Mouse (Mus musculus): ENCODE measurements at regions not wholly inside any gene's neighbourhood (a gene's known extent, or its start where the extent isn't known, plus 50 kb on each side); places are given as distances from the start of the nearest gene placed in this dataset.

DNA sequence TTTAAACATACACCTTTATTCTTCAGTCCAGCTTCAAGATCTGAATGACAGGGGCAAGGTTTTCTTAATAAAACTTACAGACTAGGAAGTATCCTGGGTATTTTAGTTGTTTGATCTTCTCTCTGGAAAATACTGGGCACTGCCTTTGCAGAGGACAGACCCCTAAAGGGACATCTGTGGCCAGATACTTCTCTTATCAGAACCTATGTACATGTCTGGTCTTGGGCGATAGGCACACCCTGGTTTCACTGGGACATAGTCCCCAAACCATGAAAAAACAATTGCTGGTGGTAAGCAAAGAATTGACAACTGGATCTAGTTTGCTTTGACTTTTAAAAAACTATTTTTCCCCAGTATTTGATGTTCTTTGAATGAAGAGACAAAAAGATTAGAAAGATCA is 189.5 kb upstream of the Veph1 start:
- Histone ChIP-seq H3K9me3 (no peaks in the 10 kb centered on the region), H3K9ac (no peak overlapping the region), H3K27ac (no peak overlapping the region), H3K4me2 (no peak overlapping the region), H3K4me1 (no peaks in the 10 kb centered on the region), H3K36me3 (no peaks in the 10 kb centered on the region), H3K27me3 (no peaks in the 10 kb centered on the region), H3K4me3 (no peak overlapping the region)
- no peak for ATAC-seq (ENCODE audit: insufficient number of reproducible peaks, low FRiP score, low TSS enrichment, low read depth)
- WGBS: 93% methylated on average over 1 of the region's 1 CpGs

DNA sequence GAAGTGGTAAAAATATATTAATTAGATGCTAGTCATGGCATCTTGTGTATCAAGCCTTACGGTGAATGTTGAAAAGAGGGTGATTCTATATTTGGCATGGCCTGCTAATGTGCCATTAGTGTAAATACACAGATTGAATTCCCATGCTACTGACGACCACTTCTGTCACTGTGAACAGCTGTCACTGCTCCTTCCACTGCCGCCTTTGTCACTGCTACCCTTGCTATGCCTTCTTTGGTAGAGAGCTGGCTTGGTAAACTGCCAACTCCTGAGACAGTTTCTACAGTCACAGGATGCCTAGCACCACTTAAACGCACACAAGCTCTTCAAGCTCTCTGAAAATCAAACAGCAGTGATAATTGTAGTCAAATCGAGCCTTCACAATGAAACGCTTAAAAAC is 184.1 kb upstream of the Veph1 start:
- no peak overlapping the region for H3K9ac ChIP-seq
- 62% methylated on average over 6 of the region's 6 CpGs for WGBS
- H3K27ac ChIP-seq: no peak overlapping the region
- no peak overlapping the region for H3K4me3 ChIP-seq
- ATAC-seq (ENCODE audit: insufficient number of reproducible peaks, low FRiP score, low TSS enrichment, low read depth): no peak
- no peak overlapping the region for H3K4me2 ChIP-seq
- H3K27me3 ChIP-seq: no peaks in the 10 kb centered on the region
- no peaks in the 10 kb centered on the region for H3K36me3 ChIP-seq
- no peaks in the 10 kb centered on the region for H3K4me1 ChIP-seq
- no peaks in the 10 kb centered on the region for H3K9me3 ChIP-seq

DNA sequence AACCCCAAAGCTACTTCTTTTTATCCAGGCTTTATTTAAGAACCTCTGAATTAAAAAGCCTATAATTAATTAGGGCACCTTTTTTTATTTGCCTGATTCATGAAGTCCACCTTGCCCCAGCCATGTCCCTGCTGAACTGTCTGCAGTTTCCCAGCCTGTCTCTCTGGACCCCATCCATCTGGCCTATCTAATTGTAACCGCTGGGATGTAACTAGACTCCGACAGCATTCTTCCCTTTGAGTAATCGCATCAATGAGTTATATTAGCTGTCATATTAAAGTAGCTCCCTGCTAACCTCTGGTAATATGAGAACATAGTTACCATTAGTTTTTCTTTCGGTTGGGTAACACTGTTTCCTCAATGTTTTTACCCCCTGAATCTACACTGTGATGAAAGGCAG is 182.6 kb upstream of the Veph1 start:
- no peaks in the 10 kb centered on the region for H3K36me3 ChIP-seq
- no peaks in the 10 kb centered on the region for H3K9me3 ChIP-seq
- no peak overlapping the region for H3K4me2 ChIP-seq
- no peak overlapping the region for H3K9ac ChIP-seq
- no peak overlapping the region for H3K27ac ChIP-seq
- no peak overlapping the region for H3K4me3 ChIP-seq
- 17% methylated on average over 4 of the region's 4 CpGs for WGBS
- H3K27me3 ChIP-seq: no peaks in the 10 kb centered on the region
- H3K4me1 ChIP-seq: no peaks in the 10 kb centered on the region
- no peak for ATAC-seq (ENCODE audit: insufficient number of reproducible peaks, low FRiP score, low TSS enrichment, low read depth)

DNA sequence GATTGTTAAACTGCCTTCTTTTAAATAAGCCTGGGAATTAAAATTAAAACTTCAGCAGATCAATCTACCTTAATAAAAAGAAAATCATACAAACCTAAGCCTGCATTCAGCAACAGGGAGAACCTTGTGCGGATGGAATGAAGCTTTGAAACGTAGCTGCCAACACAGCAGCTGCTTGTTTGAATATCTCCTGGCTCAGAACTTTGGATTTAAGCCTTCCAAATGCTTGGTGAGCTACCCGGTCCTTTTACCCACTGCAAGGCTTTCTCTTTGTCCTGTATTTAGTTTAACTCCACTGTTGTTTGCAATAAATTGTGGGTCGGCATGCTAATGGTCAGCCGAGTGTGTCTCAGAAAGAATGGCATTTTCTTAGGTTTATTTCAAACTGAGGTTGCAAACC is 169.7 kb upstream of the Veph1 start:
- Histone ChIP-seq H3K9ac (no peak overlapping the region), H3K27me3 (no peaks in the 10 kb centered on the region), H3K4me1 (no peaks in the 10 kb centered on the region), H3K9me3 (no peaks in the 10 kb centered on the region), H3K4me3 (no peak overlapping the region), H3K36me3 (no peaks in the 10 kb centered on the region), H3K4me2 (no peak overlapping the region), H3K27ac (no peak overlapping the region)
- 70% methylated on average over 5 of the region's 5 CpGs for WGBS
- ATAC-seq (ENCODE audit: insufficient number of reproducible peaks, low FRiP score, low TSS enrichment, low read depth): no peak

DNA sequence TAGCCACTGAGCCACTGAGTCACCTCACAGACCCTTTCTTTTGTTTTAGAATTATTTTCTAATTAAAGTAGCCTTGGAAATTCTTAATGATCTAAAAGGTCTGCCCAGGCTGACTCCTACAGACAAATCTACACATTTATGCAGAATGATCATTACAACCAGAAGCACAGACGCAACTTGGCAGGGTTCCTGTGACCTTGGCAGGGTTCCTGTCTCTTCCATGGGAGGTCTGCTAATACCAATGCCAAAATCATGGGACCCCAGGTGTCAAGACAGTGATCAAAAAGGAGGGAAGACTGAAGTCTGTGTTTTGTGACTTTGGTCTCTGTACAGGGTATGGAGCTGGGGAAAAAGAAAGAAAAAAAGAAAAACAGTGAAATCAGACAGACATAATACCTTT is 168.7 kb upstream of the Veph1 start:
- no peak for ATAC-seq (ENCODE audit: insufficient number of reproducible peaks, low FRiP score, low TSS enrichment, low read depth)
- no peaks in the 10 kb centered on the region for H3K9me3 ChIP-seq
- no peaks in the 10 kb centered on the region for H3K36me3 ChIP-seq
- H3K4me3 ChIP-seq: no peak overlapping the region
- H3K4me1 ChIP-seq: no peaks in the 10 kb centered on the region
- no peak overlapping the region for H3K9ac ChIP-seq
- H3K27me3 ChIP-seq: no peaks in the 10 kb centered on the region
- H3K27ac ChIP-seq: no peak overlapping the region
- 68% methylated on average over 1 of the region's 1 CpGs for WGBS
- H3K4me2 ChIP-seq: no peak overlapping the region

DNA sequence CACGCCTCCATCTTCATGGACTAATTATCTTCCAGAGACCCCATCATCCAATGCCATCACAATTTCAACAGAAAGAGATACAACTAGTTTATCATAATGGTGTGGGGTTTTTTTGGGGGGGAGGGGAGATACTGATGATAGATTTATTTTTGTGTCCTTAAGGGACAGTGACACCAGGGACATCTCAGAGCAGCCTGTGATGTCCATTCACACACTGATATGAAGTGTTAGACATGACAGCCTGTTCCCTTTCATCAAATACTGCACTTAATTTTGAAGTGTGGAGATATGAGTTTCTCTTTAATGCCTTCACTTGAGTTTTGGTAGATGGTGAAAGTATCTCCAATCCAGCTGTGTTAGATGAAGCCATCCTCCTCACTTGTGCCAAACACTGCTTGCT is 165.7 kb upstream of the Veph1 start:
- Histone ChIP-seq H3K4me2 (no peak overlapping the region), H3K4me1 (no peaks in the 10 kb centered on the region), H3K4me3 (no peak overlapping the region), H3K36me3 (no peaks in the 10 kb centered on the region), H3K27ac (no peak overlapping the region), H3K9me3 (no peaks in the 10 kb centered on the region), H3K9ac (no peak overlapping the region), H3K27me3 (no peaks in the 10 kb centered on the region)
- 92% methylated on average over 1 of the region's 1 CpGs for WGBS
- ATAC-seq (ENCODE audit: insufficient number of reproducible peaks, low FRiP score, low TSS enrichment, low read depth): no peak

DNA sequence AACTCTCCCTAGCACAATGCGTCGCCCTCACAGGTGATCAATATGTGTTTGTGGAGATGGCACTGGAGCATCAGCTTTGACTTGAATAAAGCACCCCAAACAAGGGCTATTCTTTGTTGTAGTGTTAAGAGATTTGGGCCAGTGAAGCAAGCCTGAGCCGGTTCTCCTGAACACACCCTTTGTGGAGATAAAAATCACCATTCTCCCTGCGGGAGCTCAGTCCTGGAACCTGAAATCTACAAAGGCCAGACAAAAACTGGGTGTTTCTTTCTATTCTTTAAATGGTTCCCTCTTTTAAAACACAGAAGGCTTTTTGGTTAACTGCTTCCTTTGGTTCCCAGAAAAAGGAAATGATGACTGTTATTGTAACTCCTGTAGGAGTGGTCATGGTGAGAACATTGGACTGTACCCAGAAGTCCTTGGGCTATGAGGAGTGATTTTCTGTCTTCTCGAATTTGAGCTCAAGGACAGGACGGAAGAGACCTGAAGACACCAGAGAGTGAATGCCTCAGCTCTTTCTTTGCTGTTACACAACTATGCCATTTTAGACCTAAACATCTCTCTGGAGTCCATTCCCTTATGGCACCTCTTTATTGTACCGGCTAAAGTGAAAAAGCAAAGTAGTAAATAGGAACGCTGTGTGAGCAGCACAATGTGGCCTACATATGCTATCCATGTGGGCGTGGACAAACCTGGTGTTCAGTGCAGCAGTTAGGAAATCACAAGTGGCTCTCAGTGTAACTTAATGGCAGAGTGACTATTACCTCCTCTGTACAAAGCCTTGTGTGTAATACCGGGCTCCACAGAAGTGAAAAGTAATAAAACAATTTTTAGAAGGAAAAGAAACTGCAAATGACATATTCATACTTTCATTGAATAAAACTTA is 149.9 kb upstream of the Veph1 start:
- Histone ChIP-seq H3K4me3 (no peak overlapping the region), H3K27me3 (no peaks in the 10 kb centered on the region), H3K9me3 (no peaks in the 10 kb centered on the region), H3K9ac (no peak overlapping the region), H3K4me2 (no peak overlapping the region), H3K4me1 (no peaks in the 10 kb centered on the region), H3K36me3 (no peaks in the 10 kb centered on the region), H3K27ac (no peak overlapping the region)
- 47% methylated on average over 10 of the region's 10 CpGs for WGBS
- ATAC-seq (ENCODE audit: insufficient number of reproducible peaks, low FRiP score, low TSS enrichment, low read depth): no peak

DNA sequence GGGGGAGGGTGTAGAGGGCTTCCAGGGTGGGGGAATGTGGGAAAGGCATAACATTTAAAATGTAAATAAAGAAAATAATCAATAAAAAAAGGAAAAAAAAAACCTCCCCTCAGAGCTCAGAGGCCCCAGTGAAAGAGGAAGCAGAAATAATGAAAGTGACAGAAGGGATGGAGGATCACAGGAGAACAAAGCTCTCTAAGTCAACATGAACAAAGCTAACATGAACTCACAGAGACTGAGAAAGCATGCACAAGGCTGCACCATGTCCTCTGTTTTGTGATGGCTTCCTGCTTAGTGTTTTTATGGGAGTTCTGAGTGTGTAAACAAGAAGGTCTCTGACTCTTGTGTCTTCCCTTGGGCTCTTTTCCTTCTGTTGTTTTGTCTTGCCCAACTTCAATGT is 136.6 kb upstream of the Veph1 start:
- ATAC-seq (ENCODE audit: insufficient number of reproducible peaks, low FRiP score, low TSS enrichment, low read depth): no peak
- H3K9ac ChIP-seq: no peak overlapping the region
- H3K27me3 ChIP-seq: no peaks in the 10 kb centered on the region
- H3K4me3 ChIP-seq: no peak overlapping the region
- H3K4me1 ChIP-seq: no peaks in the 10 kb centered on the region
- H3K9me3 ChIP-seq: no peaks in the 10 kb centered on the region
- no peak overlapping the region for H3K27ac ChIP-seq
- no peaks in the 10 kb centered on the region for H3K36me3 ChIP-seq
- H3K4me2 ChIP-seq: no peak overlapping the region

DNA sequence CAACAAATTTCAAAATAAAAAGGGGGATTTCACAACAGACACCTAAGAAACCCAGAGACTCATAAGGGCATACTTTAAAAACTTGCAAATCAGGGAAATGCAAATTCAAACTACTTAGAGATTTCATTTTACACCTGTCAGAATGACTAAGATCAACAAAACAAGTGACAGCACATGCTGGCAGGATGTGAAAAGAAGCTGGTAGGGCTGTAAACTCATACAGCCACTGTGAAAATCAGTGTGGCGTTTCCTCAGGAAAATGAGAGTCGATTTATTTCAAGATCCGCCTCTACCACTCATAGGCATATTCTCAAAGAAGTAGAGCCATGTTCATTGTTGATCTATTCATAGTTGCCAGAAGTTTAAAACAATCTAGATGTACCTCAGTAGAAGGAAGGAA is 133.6 kb upstream of the Veph1 start:
- no peak for ATAC-seq (ENCODE audit: insufficient number of reproducible peaks, low FRiP score, low TSS enrichment, low read depth)
- WGBS: 74% methylated on average over 3 of the region's 3 CpGs
- Histone ChIP-seq H3K36me3 (no peaks in the 10 kb centered on the region), H3K4me1 (no peaks in the 10 kb centered on the region), H3K9ac (no peak overlapping the region), H3K4me3 (no peak overlapping the region), H3K9me3 (no peaks in the 10 kb centered on the region), H3K4me2 (no peak overlapping the region), H3K27ac (no peak overlapping the region), H3K27me3 (no peaks in the 10 kb centered on the region)

DNA sequence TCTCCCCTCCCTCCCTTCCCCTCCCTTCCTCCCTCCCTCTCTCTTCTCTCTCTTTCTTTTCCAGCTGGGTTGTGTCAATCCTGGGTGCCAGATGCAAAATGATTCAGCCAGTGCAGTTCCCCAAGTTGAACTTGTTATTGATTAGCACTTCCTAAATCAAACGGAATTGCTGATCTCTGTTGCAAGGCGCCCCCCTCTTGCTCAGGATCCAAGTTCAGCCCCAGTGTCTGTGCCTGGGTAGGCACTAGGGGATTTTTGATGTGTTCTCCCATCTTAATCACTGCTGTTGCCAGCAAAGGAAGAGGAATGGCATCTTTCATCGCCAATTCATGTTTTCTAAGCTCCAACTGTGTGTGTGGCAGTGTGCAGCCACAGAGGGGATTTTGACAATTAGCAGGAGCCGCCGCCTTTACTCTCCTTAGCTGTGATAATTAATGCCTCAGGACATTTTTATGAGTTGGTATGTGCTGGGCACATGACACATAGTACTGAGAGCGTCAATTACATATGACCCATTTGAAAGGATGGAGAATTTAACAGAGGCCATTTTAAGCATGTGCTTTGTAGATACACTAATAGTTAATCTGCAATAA is 125.9 kb upstream of the Veph1 start:
- H3K9me3 ChIP-seq: no peaks in the 10 kb centered on the region
- WGBS: 28% methylated on average over 6 of the region's 6 CpGs
- H3K27me3 ChIP-seq: no peaks in the 10 kb centered on the region
- no peak for ATAC-seq (ENCODE audit: insufficient number of reproducible peaks, low FRiP score, low TSS enrichment, low read depth)
- no peak overlapping the region for H3K27ac ChIP-seq
- 0 out of 2 replicates have a peak, but pooled peaks cover 3% of the 10 kb centered on the region for H3K4me1 ChIP-seq
- no peaks in the 10 kb centered on the region for H3K36me3 ChIP-seq
- no peak overlapping the region for H3K4me2 ChIP-seq
- no peak overlapping the region for H3K9ac ChIP-seq
- no peak overlapping the region for H3K4me3 ChIP-seq

DNA sequence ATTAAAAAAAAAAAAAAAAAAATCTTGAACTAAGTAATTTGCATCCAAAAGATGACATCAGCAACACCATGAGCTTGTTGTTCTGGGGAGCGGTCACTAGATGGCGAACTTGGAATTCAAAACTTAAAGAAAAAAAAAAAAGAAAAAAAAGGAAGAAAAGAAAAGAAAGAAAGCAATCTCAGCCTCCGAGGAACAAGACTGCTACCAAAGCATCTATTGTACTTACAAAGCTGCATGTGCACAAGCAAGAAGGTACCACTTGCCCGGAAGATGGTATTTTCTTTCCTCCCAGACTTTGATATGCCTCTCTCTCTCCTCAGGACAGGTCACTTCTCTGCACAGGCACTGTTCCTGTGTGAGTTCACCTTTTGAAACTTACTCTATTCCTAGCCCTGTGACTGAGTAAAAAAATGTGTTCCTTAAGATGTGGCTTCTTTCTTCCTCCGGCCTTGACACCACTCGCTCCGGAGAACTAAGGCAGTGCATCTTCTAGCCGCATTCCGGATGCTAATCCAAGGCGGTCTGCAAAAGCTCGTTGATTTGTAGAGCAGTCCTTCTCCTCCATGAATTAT is 114.2 kb upstream of the Veph1 start:
- Histone ChIP-seq H3K9ac (no peak overlapping the region), H3K27ac (no peak overlapping the region; the same call in 1 of the 2 replicates), H3K9me3 (no peaks in the 10 kb centered on the region), H3K4me2 (peak overlapping the region; percentile 47), H3K27me3 (peaks cover 4% of the 10 kb centered on the region; the same call in 1 of the 2 replicates), H3K36me3 (no peaks in the 10 kb centered on the region), H3K4me3 (peak overlapping the region; percentile 28), H3K4me1 (peaks cover 4% of the 10 kb centered on the region; the same call in 1 of the 2 replicates)
- 25% methylated on average over 11 of the region's 11 CpGs for WGBS
- ATAC-seq (ENCODE audit: insufficient number of reproducible peaks, low FRiP score, low TSS enrichment, low read depth): no peak

DNA sequence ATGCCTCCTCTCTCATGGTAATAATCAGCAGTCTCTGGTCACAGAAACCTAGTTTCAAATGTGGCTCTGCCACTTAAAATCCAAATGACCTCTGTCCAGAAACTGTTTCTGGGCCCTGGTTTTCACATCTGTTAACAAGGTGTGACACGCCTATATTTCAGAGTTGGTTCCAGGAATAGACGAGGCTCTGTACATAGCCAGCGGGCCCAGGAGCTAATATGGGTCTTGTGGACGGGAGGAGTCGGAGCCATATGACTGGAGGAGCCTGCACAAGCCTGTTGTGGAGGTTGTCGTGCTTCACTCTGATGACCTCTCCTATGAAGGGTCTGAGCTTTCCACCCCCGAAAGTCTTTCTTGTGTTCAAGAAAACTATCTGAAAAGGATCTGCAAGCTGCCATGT is 112.2 kb upstream of the Veph1 start:
- WGBS: 50% methylated on average over 7 of the region's 7 CpGs
- peaks cover 4% of the 10 kb centered on the region; the same call in 1 of the 2 replicates for H3K27me3 ChIP-seq
- H3K4me2 ChIP-seq: no peak overlapping the region
- no peaks in the 10 kb centered on the region for H3K36me3 ChIP-seq
- no peaks in the 10 kb centered on the region for H3K9me3 ChIP-seq
- H3K4me1 ChIP-seq: peaks cover 9% of the 10 kb centered on the region
- no peak overlapping the region for H3K27ac ChIP-seq
- no peak for ATAC-seq (ENCODE audit: insufficient number of reproducible peaks, low FRiP score, low TSS enrichment, low read depth)
- no peak overlapping the region for H3K4me3 ChIP-seq
- no peak overlapping the region for H3K9ac ChIP-seq

All from limb, embryonic 15.5 days (tissue).